Mouse (Mus musculus): ENCODE measurements at regions not wholly inside any gene's neighbourhood (a gene's known extent, or its start where the extent isn't known, plus 50 kb on each side); places are given as distances from the start of the nearest gene placed in this dataset.

GRCm38 (mm10) chr16:70021436-70021835 lies 157.9 kb upstream of the Speer2 start:
- in situ Hi-C loops (cut with MboI; ENCODE audit: low pct_ligation_motif_present, low pct_unique_long_range_greater_than_20kb, low sequenced_read_pairs), result no loop called here
- Histone ChIP-seq H3K79me2 (replicated peaks; ENCODE audit: control insufficient read depth, extremely low read depth, insufficient read depth, poor library complexity, severe bottlenecking) (no peaks in the 10 kb centered on the region), H3K4me1 (ENCODE audit: control insufficient read depth in 1 of 2, insufficient read depth in 2 of 2) (no peaks in the 10 kb centered on the region), H3K4me2 (ENCODE audit: insufficient read depth, low read depth, poor library complexity, severe bottlenecking) (no peak overlapping the region), H3K9ac (ENCODE audit: insufficient read depth, low read depth) (no peak overlapping the region), H3K27ac (ENCODE audit: insufficient read depth, low read depth) (no peak overlapping the region), H3K27me3 (replicated peaks) (no peaks in the 10 kb centered on the region), H3K36me3 (replicated peaks in 1 of 2; ENCODE audit: control insufficient read depth in 1 of 2, insufficient read depth in 1 of 2, low read length in 1 of 2) (no peaks in the 10 kb centered on the region), H3K9me3 (replicated peaks; ENCODE audit: low read length) (peaks cover 38% of the 10 kb centered on the region), H3K4me3 (replicated peaks in 1 of 3; ENCODE audit: low read depth in 2 of 3, low read length in 2 of 3, poor library complexity in 1 of 3) (no peak overlapping the region)
- DNase-seq (ENCODE audit: extremely low read depth), result no peak
- no peak for TF ChIP-seq NELFE (IDR thresholded peaks at IDR 0.05; ENCODE audit: low read depth, low read length)
- dilution Hi-C loops (cut with MboI; ENCODE audit: extremely low pct_ligation_motif_present, extremely low pct_unique_long_range_greater_than_20kb, low sequenced_read_pairs), result no loop called here

DNA sequence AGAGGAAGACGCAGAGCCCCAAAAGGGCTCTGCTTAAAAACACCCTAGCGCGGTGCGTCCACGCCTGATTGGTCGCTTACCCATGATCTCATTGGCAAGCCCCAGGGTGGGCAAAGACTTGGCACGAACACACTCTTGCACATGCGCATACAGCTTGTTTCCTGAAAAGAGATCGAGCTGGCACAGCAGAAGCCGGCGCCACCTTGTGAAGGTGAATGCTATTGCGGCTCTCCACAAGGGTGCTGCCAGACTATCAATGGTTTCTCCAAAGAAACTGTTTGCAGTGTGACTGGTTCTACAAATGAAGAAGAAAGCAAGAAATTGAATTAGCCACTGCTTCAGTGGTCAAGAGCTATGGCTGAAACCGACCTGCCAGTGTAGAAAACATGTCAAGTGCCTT lies 165.1 kb upstream of the Speer2 start:
- no peak for DNase-seq (ENCODE audit: extremely low read depth)
- Histone ChIP-seq H3K4me1 (ENCODE audit: control insufficient read depth in 1 of 2, insufficient read depth in 2 of 2) (no peaks in the 10 kb centered on the region), H3K9ac (ENCODE audit: insufficient read depth, low read depth) (no peak overlapping the region), H3K4me2 (ENCODE audit: insufficient read depth, low read depth, poor library complexity, severe bottlenecking) (no peak overlapping the region), H3K27ac (ENCODE audit: insufficient read depth, low read depth) (no peak overlapping the region), H3K36me3 (replicated peaks in 1 of 2; ENCODE audit: control insufficient read depth in 1 of 2, insufficient read depth in 1 of 2, low read length in 1 of 2) (no peaks in the 10 kb centered on the region), H3K27me3 (replicated peaks) (no peaks in the 10 kb centered on the region), H3K4me3 (replicated peaks in 1 of 3; ENCODE audit: low read depth in 2 of 3, low read length in 2 of 3, poor library complexity in 1 of 3) (no peak overlapping the region), H3K9me3 (replicated peaks; ENCODE audit: low read length) (peaks cover 41% of the 10 kb centered on the region), H3K79me2 (replicated peaks; ENCODE audit: control insufficient read depth, extremely low read depth, insufficient read depth, poor library complexity, severe bottlenecking) (no peaks in the 10 kb centered on the region)
- in situ Hi-C loops (cut with MboI; ENCODE audit: low pct_ligation_motif_present, low pct_unique_long_range_greater_than_20kb, low sequenced_read_pairs) (loop anchor here (25.0 kb wide), 1 partner anchor 91 kb away; no protein-coding TSS in a partner anchor), dilution Hi-C loops (cut with MboI; ENCODE audit: extremely low pct_ligation_motif_present, extremely low pct_unique_long_range_greater_than_20kb, low sequenced_read_pairs) (no loop called here)
- TF ChIP-seq PAX5 (IDR thresholded peaks at IDR 0.05; ENCODE audit: low read length) (no peak), IRF4 (IDR thresholded peaks at IDR 0.05; ENCODE audit: low read depth, low read length) (no peak), MEF2A (IDR thresholded peaks at IDR 0.05; ENCODE audit: borderline replicate concordance, low read depth, low read length) (no peak), POLR2A (IDR thresholded peaks at IDR 0.05; ENCODE audit: low read depth, low read length) (no peak), USF1 (IDR thresholded peaks at IDR 0.05; ENCODE audit: low read depth, low read length) (no peak), GABPA (IDR thresholded peaks at IDR 0.05; ENCODE audit: insufficient replicate concordance, low read depth, low read length) (no peak), RAD21 (IDR thresholded peaks at IDR 0.05; ENCODE audit: low read depth, low read length) (peak; percentile 37), NRF1 (IDR thresholded peaks at IDR 0.05; ENCODE audit: low read depth, low read length) (peak; percentile 55), SMC3 (IDR thresholded peaks at IDR 0.05; ENCODE audit: low read depth, low read length) (peak; percentile 37), MAFK (IDR thresholded peaks at IDR 0.05; ENCODE audit: insufficient replicate concordance, low read length) (no peak), CTCF (conservative IDR thresholded peaks at IDR 0.05 in 1 of 2, IDR thresholded peaks at IDR 0.05 in 1 of 2; ENCODE audit: low read depth in 2 of 2, low read length in 2 of 2) (peak in 1 of 2 experiments; percentile 42; a peak in 2 of 4 replicates)

GRCm38 (mm10) chr16:70045547-70045946 lies 182.0 kb upstream of the Speer2 start:
- Histone ChIP-seq H3K4me3 (replicated peaks in 1 of 3; ENCODE audit: low read depth in 2 of 3, low read length in 2 of 3, poor library complexity in 1 of 3) (no peak overlapping the region), H3K4me2 (ENCODE audit: insufficient read depth, low read depth, poor library complexity, severe bottlenecking) (no peak overlapping the region), H3K4me1 (ENCODE audit: control insufficient read depth in 1 of 2, insufficient read depth in 2 of 2) (no peaks in the 10 kb centered on the region), H3K79me2 (replicated peaks; ENCODE audit: control insufficient read depth, extremely low read depth, insufficient read depth, poor library complexity, severe bottlenecking) (no peaks in the 10 kb centered on the region), H3K9ac (ENCODE audit: insufficient read depth, low read depth) (no peak overlapping the region), H3K27me3 (replicated peaks) (no peaks in the 10 kb centered on the region), H3K27ac (ENCODE audit: insufficient read depth, low read depth) (no peak overlapping the region), H3K36me3 (replicated peaks in 1 of 2; ENCODE audit: control insufficient read depth in 1 of 2, insufficient read depth in 1 of 2, low read length in 1 of 2) (no peaks in the 10 kb centered on the region), H3K9me3 (replicated peaks; ENCODE audit: low read length) (peaks cover 41% of the 10 kb centered on the region)
- in situ Hi-C loops (cut with MboI; ENCODE audit: low pct_ligation_motif_present, low pct_unique_long_range_greater_than_20kb, low sequenced_read_pairs), result loop anchor here (25.0 kb wide), 1 partner anchor 108 kb away; no protein-coding TSS in a partner anchor
- TF ChIP-seq MAX (IDR thresholded peaks at IDR 0.05; ENCODE audit: low read length) (no peak), USF2 (conservative IDR thresholded peaks at IDR 0.05; ENCODE audit: low read depth, low read length) (no peak), ZNF384 (IDR thresholded peaks at IDR 0.05; ENCODE audit: low read depth, low read length) (no peak), JUN (IDR thresholded peaks at IDR 0.05; ENCODE audit: insufficient read depth, low read depth, low read length) (no peak), RAD21 (IDR thresholded peaks at IDR 0.05; ENCODE audit: low read depth, low read length) (no peak), MEF2A (IDR thresholded peaks at IDR 0.05; ENCODE audit: borderline replicate concordance, low read depth, low read length) (no peak), SMC3 (IDR thresholded peaks at IDR 0.05; ENCODE audit: low read depth, low read length) (no peak), UBTF (IDR thresholded peaks at IDR 0.05; ENCODE audit: low read depth, low read length) (no peak), ETS1 (conservative IDR thresholded peaks at IDR 0.05; ENCODE audit: low read depth, low read length) (no peak), MYC (IDR thresholded peaks at IDR 0.05; ENCODE audit: low read depth, low read length) (no peak), ZKSCAN1 (IDR thresholded peaks at IDR 0.05; ENCODE audit: borderline replicate concordance, low read depth, low read length) (no peak), JUND (conservative IDR thresholded peaks at IDR 0.05; ENCODE audit: low read depth, low read length) (no peak), SIN3A (IDR thresholded peaks at IDR 0.05; ENCODE audit: low read length) (no peak), TCF12 (IDR thresholded peaks at IDR 0.05; ENCODE audit: low read depth, low read length) (no peak), EP300 (IDR thresholded peaks at IDR 0.05; ENCODE audit: low read length) (no peak), USF1 (IDR thresholded peaks at IDR 0.05; ENCODE audit: low read depth, low read length) (no peak), E2F4 (IDR thresholded peaks at IDR 0.05; ENCODE audit: insufficient replicate concordance, low read depth, low read length) (no peak), GABPA (IDR thresholded peaks at IDR 0.05; ENCODE audit: insufficient replicate concordance, low read depth, low read length) (no peak), MAZ (IDR thresholded peaks at IDR 0.05; ENCODE audit: low read depth, low read length) (no peak), POLR2AphosphoS2 (IDR thresholded peaks at IDR 0.05; ENCODE audit: low read depth, low read length) (no peak)
- dilution Hi-C loops (cut with MboI; ENCODE audit: extremely low pct_ligation_motif_present, extremely low pct_unique_long_range_greater_than_20kb, low sequenced_read_pairs), result no loop called here
- no peak for DNase-seq (ENCODE audit: extremely low read depth)

Data from CH12.LX (cell line).